Comparison of ENCODE assay signal across 17 mouse cellular contexts in the genomic region with DNA sequence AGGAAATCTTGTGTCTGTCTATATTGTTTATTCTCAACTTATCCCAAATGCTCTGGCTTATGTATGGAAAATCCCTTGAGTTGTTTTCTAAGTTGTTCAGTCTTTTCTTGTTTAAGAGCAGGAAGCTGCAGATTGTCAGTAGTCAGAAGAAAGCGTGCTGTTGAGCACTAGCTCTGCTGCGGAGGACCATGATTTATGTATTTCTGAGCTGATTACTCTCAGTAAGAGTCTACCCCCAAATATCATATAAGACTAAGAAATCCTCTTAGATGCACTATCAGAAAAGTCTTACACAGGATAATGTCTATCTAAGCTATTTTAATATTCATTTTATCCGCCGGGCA.
DNase-seq lines count a peak whose midpoint lies in the region; ATAC-seq and TF ChIP-seq lines count a peak whose summit lies in the region.
"Had no signal": no experiment of that assay in that cellular context is flagged by ENCODE, and none has a peak within 500 bp of the region (broad histone marks: within the 10 kb centered on the region; RNA-seq: fewer than 3 reads in every experiment).

No protein-coding gene starts in this region.

- H3K9me3 ChIP-seq in neural tube, embryonic 13.5 days = peaks cover 3% of the 10 kb centered on the region; the same call in 1 of the 2 replicates
- H3K9me3 ChIP-seq in limb, embryonic 11.5 days (ENCODE audit: control insufficient read depth, low read length) = no peaks in the 10 kb centered on the region; the same call in 1 of the 2 replicates
- no peaks in the 10 kb centered on the region for H3K9me3 ChIP-seq in midbrain, embryonic 13.5 days
- H3K9me3 ChIP-seq: G1E; heart, embryonic 10.5 days had no signal

- H3K27ac ChIP-seq in kidney, adult 2 months (ENCODE audit: insufficient read depth, low read depth, low read length) = peak overlapping the region; percentile 98
- 0 out of 2 replicates have a peak overlapping the region, but pooled peaks have one; percentile 6 for H3K27ac ChIP-seq in neural tube, embryonic 13.5 days (replicated peaks)
- H3K27ac ChIP-seq in limb, embryonic 11.5 days (replicated peaks; ENCODE audit: low read depth, low read length) = peak overlapping the region; percentile 52; the same call in 1 of the 2 replicates
- H3K27ac ChIP-seq in midbrain, embryonic 13.5 days = no peak overlapping the region
- H3K27ac ChIP-seq: forebrain, embryonic 13.5 days; heart, embryonic 10.5 days; hindbrain, postnatal 0 days; midbrain, embryonic 10.5 days had no signal

- no peaks in the 10 kb centered on the region for H3K27me3 ChIP-seq in kidney, adult 2 months (replicated peaks; ENCODE audit: control insufficient read depth, insufficient read depth, low read length)
- H3K27me3 ChIP-seq in neural tube, embryonic 13.5 days = no peaks in the 10 kb centered on the region
- H3K27me3 ChIP-seq in limb, embryonic 11.5 days (ENCODE audit: control insufficient read depth, insufficient read depth, low read length) = no peaks in the 10 kb centered on the region
- no peaks in the 10 kb centered on the region for H3K27me3 ChIP-seq in midbrain, embryonic 13.5 days
- H3K27me3 ChIP-seq: forebrain, embryonic 13.5 days had no signal

- no peak for TF ChIP-seq POLR2A in kidney, adult 2 months (IDR thresholded peaks at IDR 0.05; ENCODE audit: low read depth, low read length)

- no peak for DNase-seq in kidney, adult 2 months
- DNase-seq in kidney, postnatal 4 days = no peak
- DNase-seq in neural tube, embryonic 10.5 days (ENCODE audit: extremely low spot score, low spot score) = no peak
- no peak for DNase-seq in limb, embryonic 11.5 days (ENCODE audit: low spot score)
- no peak for DNase-seq in layer of hippocampus, postnatal 10 days (ENCODE audit: low spot score in 2 of 2)
- DNase-seq: cerebellum, adult 11-12 months; cerebellum, postnatal 36 days; left cerebral cortex, postnatal 4 days; right cerebral cortex, adult 18-20 months; spleen, adult 18-20 months had no signal

- no peak overlapping the region for H3K9ac ChIP-seq in neural tube, embryonic 13.5 days
- H3K9ac ChIP-seq in limb, embryonic 11.5 days (ENCODE audit: low read length) = no peak overlapping the region
- H3K9ac ChIP-seq in midbrain, embryonic 13.5 days (replicated peaks) = no peak overlapping the region
- H3K9ac ChIP-seq: forebrain, embryonic 13.5 days had no signal

- H3K36me3 ChIP-seq in kidney, adult 2 months (ENCODE audit: control insufficient read depth, insufficient read depth, low read length) = no peaks in the 10 kb centered on the region
- no peaks in the 10 kb centered on the region for H3K36me3 ChIP-seq in neural tube, embryonic 13.5 days
- no peaks in the 10 kb centered on the region for H3K36me3 ChIP-seq in limb, embryonic 11.5 days (ENCODE audit: control insufficient read depth, insufficient read depth, low read length)
- H3K36me3 ChIP-seq in midbrain, embryonic 13.5 days = no peaks in the 10 kb centered on the region
- H3K36me3 ChIP-seq: G1E; heart, embryonic 10.5 days; midbrain, embryonic 10.5 days had no signal

- no peak for ATAC-seq in neural tube, embryonic 13.5 days (ENCODE audit: low read depth)
- no peak for ATAC-seq in limb, embryonic 11.5 days (ENCODE audit: insufficient number of reproducible peaks, low FRiP score, low TSS enrichment, low read depth)
- ATAC-seq in midbrain, embryonic 13.5 days = no peak

- WGBS in kidney, adult 2 months = 76% methylated on average over 4 of the region's 4 CpGs
- 86% methylated on average over 4 of the region's 4 CpGs for WGBS in neural tube, embryonic 13.5 days
- 79% methylated on average over 4 of the region's 4 CpGs for WGBS in limb, embryonic 11.5 days
- 88% methylated on average over 4 of the region's 4 CpGs for WGBS in midbrain, embryonic 13.5 days

- no peak overlapping the region for H3K4me3 ChIP-seq in kidney, adult 2 months (ENCODE audit: insufficient read depth, low read depth, low read length)
- H3K4me3 ChIP-seq in neural tube, embryonic 13.5 days = no peak overlapping the region
- H3K4me3 ChIP-seq in limb, embryonic 11.5 days (ENCODE audit: low read depth, low read length) = no peak overlapping the region
- H3K4me3 ChIP-seq in midbrain, embryonic 13.5 days (replicated peaks) = no peak overlapping the region
- H3K4me3 ChIP-seq: forebrain, embryonic 13.5 days; heart, embryonic 10.5 days; midbrain, embryonic 10.5 days had no signal

- H3K4me1 ChIP-seq in kidney, adult 2 months (ENCODE audit: control insufficient read depth, insufficient read depth, low read length) = peaks cover 27% of the 10 kb centered on the region; the same call in 1 of the 2 replicates
- peaks cover 24% of the 10 kb centered on the region for H3K4me1 ChIP-seq in neural tube, embryonic 13.5 days (replicated peaks)
- peaks cover 10% of the 10 kb centered on the region; the same call in 1 of the 2 replicates for H3K4me1 ChIP-seq in limb, embryonic 11.5 days (ENCODE audit: control insufficient read depth, insufficient read depth, low read length)
- H3K4me1 ChIP-seq in midbrain, embryonic 13.5 days (replicated peaks) = peaks cover 9% of the 10 kb centered on the region; the same call in 1 of the 2 replicates

- no peak overlapping the region for H3K4me2 ChIP-seq in neural tube, embryonic 13.5 days
- no peak overlapping the region for H3K4me2 ChIP-seq in limb, embryonic 11.5 days (ENCODE audit: low read depth, severe bottlenecking)
- no peak overlapping the region for H3K4me2 ChIP-seq in midbrain, embryonic 13.5 days (replicated peaks)
- H3K4me2 ChIP-seq: forebrain, embryonic 13.5 days had no signal

- no peak for TF ChIP-seq CTCF in kidney, adult 2 months (conservative IDR thresholded peaks at IDR 0.05; ENCODE audit: insufficient read depth, insufficient read length, low read depth, low read length)
